Mouse (Mus musculus): ENCODE data around the gene Mast4. TPM values are rescaled to one million over a fixed set of nuclear protein-coding genes. Genes with fewer than 3 reads are reported as not detected.

Gene Mast4
- polyA plus RNA-seq, 1 experiment from 2014 or later = 36.9 TPM

- Histone ChIP-seq H3K9me3 (replicated peaks; ENCODE audit: control insufficient read depth, low read length) (no peaks in the 10 kb centered on the region), H3K9ac (ENCODE audit: low read length) (no peak overlapping the region), H3K4me1 (ENCODE audit: control insufficient read depth, insufficient read depth, low read length) (no peaks in the 10 kb centered on the region), H3K27me3 (ENCODE audit: control insufficient read depth, insufficient read depth, low read length) (no peaks in the 10 kb centered on the region), H3K36me3 (ENCODE audit: control insufficient read depth, insufficient read depth) (no peaks in the 10 kb centered on the region), H3K4me2 (ENCODE audit: low read depth, low read length) (no peak overlapping the region), H3K4me3 (ENCODE audit: low read length) (no peak overlapping the region), H3K27ac (ENCODE audit: low read length) (no peak overlapping the region)
- WGBS = 93% methylated on average over 2 of the region's 2 CpGs
- no peak for ATAC-seq (replicated peaks; ENCODE audit: extremely low read depth, insufficient read depth, low FRiP score)
Measured at GRCm38 (mm10) chr13:103302077-103302476, 32.2 kb downstream of the Mast4 start.

- peaks cover 2% of the 10 kb centered on the region; the same call in 1 of the 2 replicates for H3K4me1 ChIP-seq (ENCODE audit: control insufficient read depth, insufficient read depth, low read length)
- H3K4me2 ChIP-seq (ENCODE audit: low read depth, low read length) = no peak overlapping the region
- H3K27me3 ChIP-seq (ENCODE audit: control insufficient read depth, insufficient read depth, low read length) = no peaks in the 10 kb centered on the region
- H3K9me3 ChIP-seq (replicated peaks; ENCODE audit: control insufficient read depth, low read length) = no peaks in the 10 kb centered on the region
- H3K4me3 ChIP-seq (ENCODE audit: low read length) = no peak overlapping the region
- no peak overlapping the region for H3K9ac ChIP-seq (ENCODE audit: low read length)
- 78% methylated on average over 13 of the region's 13 CpGs for WGBS
- no peak for ATAC-seq (replicated peaks; ENCODE audit: extremely low read depth, insufficient read depth, low FRiP score)
- H3K36me3 ChIP-seq (ENCODE audit: control insufficient read depth, insufficient read depth) = no peaks in the 10 kb centered on the region
- H3K27ac ChIP-seq (ENCODE audit: low read length) = no peak overlapping the region
Measured at GRCm38 (mm10) chr13:103294424-103294823, 39.9 kb downstream of the Mast4 start.

GRCm38 (mm10) chr13:103293121-103293520 is 41.2 kb downstream of the Mast4 start:
- H3K27ac ChIP-seq (ENCODE audit: low read length) = no peak overlapping the region
- H3K4me2 ChIP-seq (ENCODE audit: low read depth, low read length) = no peak overlapping the region
- WGBS = 83% methylated on average over 1 of the region's 1 CpGs
- H3K4me3 ChIP-seq (ENCODE audit: low read length) = no peak overlapping the region
- H3K9me3 ChIP-seq (replicated peaks; ENCODE audit: control insufficient read depth, low read length) = no peaks in the 10 kb centered on the region
- no peaks in the 10 kb centered on the region for H3K27me3 ChIP-seq (ENCODE audit: control insufficient read depth, insufficient read depth, low read length)
- no peak for ATAC-seq (replicated peaks; ENCODE audit: extremely low read depth, insufficient read depth, low FRiP score)
- peaks cover 2% of the 10 kb centered on the region; the same call in 1 of the 2 replicates for H3K4me1 ChIP-seq (ENCODE audit: control insufficient read depth, insufficient read depth, low read length)
- H3K9ac ChIP-seq (ENCODE audit: low read length) = no peak overlapping the region
- no peaks in the 10 kb centered on the region for H3K36me3 ChIP-seq (ENCODE audit: control insufficient read depth, insufficient read depth)

GRCm38 (mm10) chr13:103291098-103291497 is 43.2 kb downstream of the Mast4 start:
- no peak overlapping the region for H3K27ac ChIP-seq (ENCODE audit: low read length)
- H3K4me3 ChIP-seq (ENCODE audit: low read length) = no peak overlapping the region
- H3K4me2 ChIP-seq (ENCODE audit: low read depth, low read length) = no peak overlapping the region
- H3K4me1 ChIP-seq (ENCODE audit: control insufficient read depth, insufficient read depth, low read length) = peaks cover 2% of the 10 kb centered on the region; the same call in 1 of the 2 replicates
- WGBS = 73% methylated on average over 4 of the region's 4 CpGs
- no peak overlapping the region for H3K9ac ChIP-seq (ENCODE audit: low read length)
- no peaks in the 10 kb centered on the region for H3K9me3 ChIP-seq (replicated peaks; ENCODE audit: control insufficient read depth, low read length)
- ATAC-seq (replicated peaks; ENCODE audit: extremely low read depth, insufficient read depth, low FRiP score) = no peak
- H3K36me3 ChIP-seq (ENCODE audit: control insufficient read depth, insufficient read depth) = no peaks in the 10 kb centered on the region
- H3K27me3 ChIP-seq (ENCODE audit: control insufficient read depth, insufficient read depth, low read length) = no peaks in the 10 kb centered on the region

- H3K27ac ChIP-seq (ENCODE audit: low read length) = no peak overlapping the region
- H3K4me2 ChIP-seq (ENCODE audit: low read depth, low read length) = no peak overlapping the region
- H3K4me3 ChIP-seq (ENCODE audit: low read length) = no peak overlapping the region
- no peak for ATAC-seq (replicated peaks; ENCODE audit: extremely low read depth, insufficient read depth, low FRiP score)
- H3K27me3 ChIP-seq (ENCODE audit: control insufficient read depth, insufficient read depth, low read length) = no peaks in the 10 kb centered on the region
- H3K36me3 ChIP-seq (ENCODE audit: control insufficient read depth, insufficient read depth) = no peaks in the 10 kb centered on the region
- no peaks in the 10 kb centered on the region for H3K9me3 ChIP-seq (replicated peaks; ENCODE audit: control insufficient read depth, low read length)
- WGBS = 74% methylated on average over 5 of the region's 5 CpGs
- H3K4me1 ChIP-seq (ENCODE audit: control insufficient read depth, insufficient read depth, low read length) = peaks cover 4% of the 10 kb centered on the region; the same call in 1 of the 2 replicates
- H3K9ac ChIP-seq (ENCODE audit: low read length) = no peak overlapping the region
Measured at GRCm38 (mm10) chr13:103285821-103286220, 48.5 kb downstream of the Mast4 start.

- Histone ChIP-seq H3K4me1 (ENCODE audit: control insufficient read depth, insufficient read depth, low read length) (peaks cover 3% of the 10 kb centered on the region; the same call in 1 of the 2 replicates), H3K27ac (ENCODE audit: low read length) (no peak overlapping the region), H3K36me3 (ENCODE audit: control insufficient read depth, insufficient read depth) (no peaks in the 10 kb centered on the region), H3K4me2 (ENCODE audit: low read depth, low read length) (no peak overlapping the region), H3K4me3 (ENCODE audit: low read length) (no peak overlapping the region), H3K9me3 (replicated peaks; ENCODE audit: control insufficient read depth, low read length) (no peaks in the 10 kb centered on the region), H3K27me3 (ENCODE audit: control insufficient read depth, insufficient read depth, low read length) (no peaks in the 10 kb centered on the region), H3K9ac (ENCODE audit: low read length) (no peak overlapping the region)
- WGBS = 73% methylated on average over 7 of the region's 7 CpGs
- ATAC-seq (replicated peaks; ENCODE audit: extremely low read depth, insufficient read depth, low FRiP score) = no peak
Measured at GRCm38 (mm10) chr13:103285036-103285435, 49.3 kb downstream of the Mast4 start.

- 25% methylated on average over 9 of the region's 9 CpGs for WGBS
- H3K9me3 ChIP-seq (replicated peaks; ENCODE audit: control insufficient read depth, low read length) = no peaks in the 10 kb centered on the region
- ATAC-seq (replicated peaks; ENCODE audit: extremely low read depth, insufficient read depth, low FRiP score) = peak; percentile 45; the same call in 1 of the 2 replicates
- no peak overlapping the region for H3K9ac ChIP-seq (ENCODE audit: low read length)
- peak overlapping the region; percentile 53 for H3K27ac ChIP-seq (ENCODE audit: low read length)
- H3K27me3 ChIP-seq (ENCODE audit: control insufficient read depth, insufficient read depth, low read length) = no peaks in the 10 kb centered on the region
- no peak overlapping the region for H3K4me3 ChIP-seq (ENCODE audit: low read length)
- H3K4me1 ChIP-seq (ENCODE audit: control insufficient read depth, insufficient read depth, low read length) = peaks cover 7% of the 10 kb centered on the region
- no peaks in the 10 kb centered on the region for H3K36me3 ChIP-seq (ENCODE audit: control insufficient read depth, insufficient read depth)
- H3K4me2 ChIP-seq (ENCODE audit: low read depth, low read length) = peak overlapping the region; percentile 34; the same call in 1 of the 2 replicates
Measured at GRCm38 (mm10) chr13:103270856-103271391, 63.4 kb downstream of the Mast4 start.

- ATAC-seq (replicated peaks; ENCODE audit: extremely low read depth, insufficient read depth, low FRiP score) = no peak
- Histone ChIP-seq H3K9me3 (replicated peaks; ENCODE audit: control insufficient read depth, low read length) (no peaks in the 10 kb centered on the region; the same call in 1 of the 2 replicates), H3K4me1 (ENCODE audit: control insufficient read depth, insufficient read depth, low read length) (0 out of 2 replicates have a peak, but pooled peaks cover 4% of the 10 kb centered on the region), H3K4me2 (ENCODE audit: low read depth, low read length) (no peak overlapping the region), H3K4me3 (ENCODE audit: low read length) (no peak overlapping the region), H3K27ac (ENCODE audit: low read length) (no peak overlapping the region), H3K27me3 (ENCODE audit: control insufficient read depth, insufficient read depth, low read length) (no peaks in the 10 kb centered on the region), H3K9ac (ENCODE audit: low read length) (no peak overlapping the region), H3K36me3 (ENCODE audit: control insufficient read depth, insufficient read depth) (no peaks in the 10 kb centered on the region)
- 66% methylated on average over 3 of the region's 3 CpGs for WGBS
Measured at GRCm38 (mm10) chr13:103262707-103263106, 71.6 kb downstream of the Mast4 start.

GRCm38 (mm10) chr13:103262061-103262460 is 72.2 kb downstream of the Mast4 start:
- Histone ChIP-seq H3K4me3 (ENCODE audit: low read length) (no peak overlapping the region), H3K9ac (ENCODE audit: low read length) (no peak overlapping the region), H3K27me3 (ENCODE audit: control insufficient read depth, insufficient read depth, low read length) (no peaks in the 10 kb centered on the region), H3K36me3 (ENCODE audit: control insufficient read depth, insufficient read depth) (no peaks in the 10 kb centered on the region), H3K27ac (ENCODE audit: low read length) (no peak overlapping the region), H3K9me3 (replicated peaks; ENCODE audit: control insufficient read depth, low read length) (no peaks in the 10 kb centered on the region; the same call in 1 of the 2 replicates), H3K4me1 (ENCODE audit: control insufficient read depth, insufficient read depth, low read length) (0 out of 2 replicates have a peak, but pooled peaks cover 4% of the 10 kb centered on the region), H3K4me2 (ENCODE audit: low read depth, low read length) (no peak overlapping the region)
- WGBS = 73% methylated on average over 3 of the region's 3 CpGs
- no peak for ATAC-seq (replicated peaks; ENCODE audit: extremely low read depth, insufficient read depth, low FRiP score)

All from heart, embryonic 16.5 days (tissue).